Mouse (Mus musculus) Patski (cell line): ENCODE results near the gene Mafb. TPM values are rescaled to one million over a fixed set of nuclear protein-coding genes. Genes with fewer than 3 reads are reported as not detected.

ENCODE experiments used
- ATAC-seq: fragments of 100-300 bp; one replicate; pipeline ENCODE4 v1.8.0; 2021
- CTCF ChIA-PET: fragments of 350-600 bp; sonication (Branson Sonifier 250); formaldehyde crosslinking; loops from one replicate; lab custom pipeline; 2022; ENCODE audit warnings: inconsistent platforms; lab: Charles Lee
- POLR2A ChIA-PET: fragments of 350-600 bp; sonication (Branson Sonifier 250); formaldehyde crosslinking; loops from one replicate; lab custom pipeline; 2022; ENCODE audit warnings: antibody characterized with exemption, inconsistent platforms; lab: Charles Lee
- DNase-seq: peaks from one replicate; pipeline ENCODE4 v3.0.0-alpha.2; 2011; ENCODE audit warnings: low read depth, low spot score
- H3K27me3 ChIP-seq: fragments of 371-371 bp; one replicate; pipeline ENCODE4 v1.5.1; 2021
- CTCF ChIP-seq: fragments of 100-300 bp; IDR thresholded peaks from one replicate; pipeline ENCODE4 v1.5.1; 2021
- in situ Hi-C: fragments of 300-500 bp; cut with MboI; formaldehyde crosslinking; loops from 3 replicates; pipeline ENCODE4 v1.11.1; 2018; ENCODE audit warnings: low pct_unique_long_range_greater_than_20kb, mixed read lengths
- polyA plus RNA-seq: library from polyadenylated mRNA; unstranded; gene quantifications from one replicate; pipeline ENCODE4 v1.2.3, GENCODE M21; 2021

The Mafb gene
- polyA plus RNA-seq, 1 experiment from 2014 or later, result 11.8 TPM

GRCm38 (mm10) chr2:160388596-160388995, 21.7 kb upstream of the Mafb start:
- POLR2A ChIA-PET, result interaction anchor here (0.6 kb wide), 2 partner anchors 305 to 775 kb away, joined by 3 read pairs; no protein-coding TSS in a partner anchor
- CTCF ChIA-PET, result interaction anchor here (0.9 to 1.1 kb wide), 2 partner anchors 149 to 190 kb away, joined by 3 read pairs; no protein-coding TSS in a partner anchor
- no peak for ATAC-seq
- DNase-seq, result no peak
- in situ Hi-C loops, result loop anchor here (25.0 kb wide), 2 partner anchors 1326 to 1476 kb away; no protein-coding TSS in a partner anchor
- H3K27me3 ChIP-seq, result peaks cover 29% of the 10 kb centered on the region
- TF ChIP-seq CTCF, result no peak

DNA sequence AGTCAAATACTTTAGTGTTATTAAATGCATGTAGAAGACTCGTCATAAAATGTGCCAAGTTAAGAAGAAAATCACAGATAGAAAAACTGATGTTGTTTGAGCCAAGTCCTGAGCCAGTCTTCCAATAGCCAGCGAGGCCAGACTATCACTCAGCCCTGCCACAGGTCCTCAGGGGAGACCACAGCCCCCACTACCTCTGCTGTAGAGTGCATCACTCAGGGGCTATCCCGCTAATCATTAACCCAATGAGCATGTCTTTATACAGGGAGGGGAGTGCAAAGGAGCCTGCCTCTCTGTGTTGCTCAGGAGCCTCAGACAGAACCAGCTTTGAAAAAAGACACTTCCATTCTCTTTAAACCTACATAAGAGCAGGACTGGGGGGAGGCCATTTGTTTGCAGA, 16.6 kb upstream of the Mafb start:
- ATAC-seq (no peak), DNase-seq (no peak)
- TF ChIP-seq CTCF, result no peak
- CTCF ChIA-PET, result no interaction called here
- in situ Hi-C loops, result loop anchor here (25.0 kb wide), 2 partner anchors 1321 to 1471 kb away; no protein-coding TSS in a partner anchor
- POLR2A ChIA-PET, result no interaction called here
- peaks cover 24% of the 10 kb centered on the region for H3K27me3 ChIP-seq

DNA sequence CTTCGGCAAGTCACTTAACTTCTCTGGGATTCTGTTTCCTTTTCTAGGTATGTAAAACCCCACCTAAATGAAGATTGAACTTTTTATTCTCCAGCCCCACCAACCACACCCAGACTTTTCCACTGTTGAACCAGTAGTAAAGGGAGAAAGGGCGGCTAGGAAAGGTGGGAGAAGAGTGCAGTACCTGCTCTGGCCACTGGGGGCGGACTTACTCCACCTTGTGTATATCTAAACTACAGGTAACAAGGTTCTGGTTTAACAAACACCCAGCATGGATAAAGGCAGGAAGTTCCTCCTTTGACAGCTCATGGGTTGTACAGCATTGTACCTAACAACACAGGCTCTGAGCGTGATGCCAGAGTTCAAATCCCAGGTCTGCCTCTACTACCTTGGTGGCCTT, 11.4 kb upstream of the Mafb start:
- peak; percentile 86 for TF ChIP-seq CTCF
- no peak for ATAC-seq
- CTCF ChIA-PET, result no interaction called here
- no peak for DNase-seq
- in situ Hi-C loops, result loop anchor here (5.0 to 25.0 kb wide), 3 partner anchors 199 to 1466 kb away; no protein-coding TSS in a partner anchor
- H3K27me3 ChIP-seq, result peaks cover 20% of the 10 kb centered on the region
- POLR2A ChIA-PET, result no interaction called here

GRCm38 (mm10) chr2:160376236-160376635, 9.4 kb upstream of the Mafb start:
- CTCF ChIA-PET, result interaction anchor here (1.0 kb wide), 1 partner anchor 202 kb away, joined by 5 read pairs; no protein-coding TSS in a partner anchor
- DNase-seq (no peak), ATAC-seq (no peak)
- POLR2A ChIA-PET, result no interaction called here
- H3K27me3 ChIP-seq, result peaks cover 33% of the 10 kb centered on the region
- TF ChIP-seq CTCF, result no peak
- in situ Hi-C loops, result loop anchor here (5.0 to 25.0 kb wide), 3 partner anchors 201 to 1464 kb away; no protein-coding TSS in a partner anchor

GRCm38 (mm10) chr2:160369653-160370420, 3.0 kb upstream of the Mafb start:
- TF ChIP-seq CTCF, result no peak
- DNase-seq, result no peak
- POLR2A ChIA-PET, result interaction anchor here (0.6 kb wide), 2 partner anchors 214 to 1513 kb away, joined by 3 to 5 read pairs; no protein-coding TSS in a partner anchor
- CTCF ChIA-PET, result interaction anchor here (1.7 kb wide), 1 partner anchor 209 kb away, joined by 5 read pairs; no protein-coding TSS in a partner anchor
- H3K27me3 ChIP-seq, result peaks cover 51% of the 10 kb centered on the region
- no peak for ATAC-seq
- in situ Hi-C loops, result loop anchor here (5.0 to 25.0 kb wide), 4 partner anchors 145 to 733 kb away; no protein-coding TSS in a partner anchor

GRCm38 (mm10) chr2:160368422-160369357, 1.8 kb upstream of the Mafb start:
- no peak for TF ChIP-seq CTCF
- DNase-seq (no peak), ATAC-seq (no peak)
- ChIA-PET CTCF (interaction anchor here (1.0 to 2.1 kb wide), 8 partner anchors 23 to 305 kb away, joined by 3 to 11 read pairs (median 4); no protein-coding TSS in a partner anchor), POLR2A (interaction anchor here (0.6 to 1.2 kb wide), 2 partner anchors 219 to 513 kb away, joined by 3 to 4 read pairs; no protein-coding TSS in a partner anchor)
- H3K27me3 ChIP-seq, result peaks cover 49% of the 10 kb centered on the region
- in situ Hi-C loops, result loop anchor here (5.0 to 25.0 kb wide), 4 partner anchors 144 to 731 kb away; no protein-coding TSS in a partner anchor

- ATAC-seq (peak; percentile 67), DNase-seq (peak; percentile 73)
- H3K27me3 ChIP-seq, result peaks cover 39% of the 10 kb centered on the region
- in situ Hi-C loops, result loop anchor here (5.0 to 25.0 kb wide), 4 partner anchors 143 to 730 kb away; no protein-coding TSS in a partner anchor
- CTCF ChIA-PET, result interaction anchor here (1.0 to 2.3 kb wide), 9 partner anchors 24 to 304 kb away, joined by 3 to 11 read pairs (median 4); no protein-coding TSS in a partner anchor
- TF ChIP-seq CTCF, result no peak
- POLR2A ChIA-PET, result interaction anchor here (0.5 to 1.2 kb wide), 3 partner anchors 182 to 218 kb away, joined by 3 to 4 read pairs (median 3); no protein-coding TSS in a partner anchor
These were observed 763 bp upstream of the Mafb start for GRCm38 (mm10) chr2:160367448-160368208.

DNA sequence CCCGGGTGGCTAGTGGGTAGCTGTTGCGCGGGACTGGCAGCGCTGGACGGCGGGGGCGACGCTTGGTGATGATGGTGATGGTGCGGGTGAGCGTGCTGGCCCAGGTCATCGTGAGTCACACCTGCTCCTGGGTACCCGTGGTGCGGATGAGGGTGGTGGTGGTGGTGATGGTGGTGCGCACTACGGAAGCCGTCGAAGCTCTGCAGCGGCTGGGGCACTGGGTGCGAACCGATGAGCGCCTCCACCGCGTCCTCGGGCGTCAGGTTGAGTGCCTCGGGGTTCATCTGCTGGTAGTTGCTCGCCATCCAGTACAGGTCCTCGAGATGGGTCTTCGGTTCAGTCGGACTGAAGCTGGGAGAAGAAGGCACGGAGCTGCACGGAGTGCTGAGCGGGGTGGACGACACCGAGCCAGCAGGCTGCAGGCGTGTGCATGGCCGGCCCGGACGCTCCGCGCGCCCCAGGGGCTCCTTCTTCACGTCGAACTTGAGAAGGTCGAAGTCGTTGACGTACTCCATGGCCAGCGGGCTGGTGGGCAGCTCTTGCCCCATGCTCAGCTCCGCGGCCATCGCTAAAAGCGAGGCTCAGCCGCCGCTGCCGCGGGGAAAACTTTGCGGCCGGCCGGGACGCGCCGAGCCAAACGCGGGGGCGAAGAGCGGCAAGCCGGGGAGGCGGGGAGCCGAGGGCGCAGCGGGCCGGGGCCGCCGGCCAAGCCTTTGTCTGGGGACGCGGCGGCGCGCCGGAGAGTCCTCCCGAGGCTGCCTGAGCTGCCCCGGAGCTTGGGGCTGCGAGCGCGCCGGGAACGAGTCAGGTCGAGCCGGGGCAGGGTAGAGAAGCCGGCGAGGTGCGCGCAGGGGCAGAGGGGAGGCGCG, 520 bp downstream of the Mafb start:
- ChIA-PET POLR2A (interaction anchor here (1.2 kb wide), 1 partner anchor 142 kb away, joined by 4 read pairs; no protein-coding TSS in a partner anchor), CTCF (interaction anchor here (1.9 to 2.3 kb wide), 2 partner anchors 212 to 300 kb away, joined by 7 to 8 read pairs; no protein-coding TSS in a partner anchor)
- DNase-seq (no peak), ATAC-seq (peak; percentile 0)
- H3K27me3 ChIP-seq, result peaks cover 29% of the 10 kb centered on the region
- no peak for TF ChIP-seq CTCF
- in situ Hi-C loops, result loop anchor here (5.0 to 25.0 kb wide), 4 partner anchors 142 to 729 kb away; no protein-coding TSS in a partner anchor
